Mouse (Mus musculus): ENCODE measurements around the gene Mtfmt.

Mtfmt gene

GRCm38 (mm10) chr9:65427511-65427910 lies 8.1 kb upstream of the Mtfmt start:
- DNase-seq (ENCODE audit: low spot score in 2 of 2): no peak

DNA sequence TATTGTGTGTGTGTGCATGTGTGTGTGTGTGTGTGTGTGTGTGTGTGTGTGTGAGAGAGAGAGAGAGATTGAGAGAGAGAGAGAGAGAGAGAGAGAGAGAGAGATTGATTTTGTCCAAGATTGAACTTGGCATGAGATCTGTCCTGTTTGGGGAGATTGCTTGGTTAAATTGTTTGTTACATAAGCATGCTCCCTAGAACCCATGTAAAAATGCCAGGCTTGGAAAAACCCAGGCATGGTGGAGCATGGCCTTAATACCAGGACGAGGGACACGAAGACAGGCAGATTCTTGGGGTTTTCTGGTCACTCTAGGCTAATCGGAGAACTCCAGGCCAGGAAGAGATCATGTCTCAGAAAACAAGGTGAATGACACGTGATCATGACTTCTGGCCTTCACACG lies 7.6 kb upstream of the Mtfmt start:
- no peak for DNase-seq (ENCODE audit: low spot score in 2 of 2)

- no peak for DNase-seq (ENCODE audit: low spot score in 2 of 2)
These were observed 5.2 kb upstream of the Mtfmt start for GRCm38 (mm10) chr9:65430401-65430800.

DNA sequence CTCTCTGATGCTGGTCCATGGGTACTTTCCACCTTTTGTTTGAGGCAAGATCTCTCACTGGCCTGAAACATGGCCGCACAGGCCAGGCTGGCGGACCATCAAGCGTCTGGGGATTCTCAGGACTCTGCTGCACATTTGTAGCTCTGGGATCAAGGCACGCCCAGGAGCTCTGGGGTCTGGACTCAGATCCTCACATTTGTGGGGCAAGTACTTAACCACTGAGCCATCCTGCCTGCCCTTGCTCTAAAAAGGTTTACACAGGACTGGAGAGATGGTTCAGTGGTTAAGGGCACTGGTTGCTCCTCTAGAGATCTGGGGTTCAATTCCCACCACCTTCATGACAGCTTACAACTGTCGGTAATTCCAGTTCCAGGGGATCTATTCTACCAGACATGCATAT lies 4.7 kb upstream of the Mtfmt start:
- no peak for DNase-seq (ENCODE audit: low spot score in 2 of 2)

DNA sequence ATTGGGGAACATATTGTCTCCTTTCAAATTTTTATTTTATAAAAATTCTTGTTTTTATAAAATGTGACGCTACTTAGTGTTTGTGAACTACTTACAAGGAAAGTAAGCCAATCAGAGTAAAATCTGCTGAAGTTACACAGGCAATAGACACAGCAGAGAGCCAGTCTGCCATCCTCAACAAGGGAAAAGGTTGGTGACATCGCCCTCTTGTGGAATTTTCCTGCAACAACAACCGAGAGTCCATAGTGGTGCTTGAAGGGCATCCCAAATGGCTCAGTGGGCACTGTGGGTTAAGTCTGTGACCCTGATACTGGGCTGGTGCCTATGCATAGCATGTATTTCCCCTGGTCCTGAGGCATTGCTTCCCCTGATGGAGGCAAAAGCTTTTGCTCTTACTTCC lies 3.3 kb upstream of the Mtfmt start:
- peak; percentile 67 to 89 for DNase-seq (ENCODE audit: low spot score in 2 of 2)

DNA sequence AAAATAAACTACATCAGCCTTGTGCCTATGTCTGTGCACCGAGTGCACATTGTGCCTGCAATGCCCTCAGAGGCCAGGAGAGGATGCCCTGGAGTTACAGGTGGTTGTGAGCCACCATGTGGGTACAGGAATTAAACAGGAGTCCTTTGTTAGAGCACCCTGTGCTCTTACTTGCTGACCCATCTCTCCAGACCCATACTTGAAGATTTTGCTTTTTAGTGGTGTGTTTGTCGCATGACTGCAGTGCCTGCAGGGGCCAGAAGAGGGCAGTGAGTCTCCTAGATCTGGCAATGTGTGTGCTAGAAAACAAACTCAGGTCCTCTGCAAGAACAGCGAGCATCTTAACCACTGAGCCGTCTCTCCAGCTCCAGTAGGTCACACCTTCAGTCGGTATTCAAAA lies 1.4 kb upstream of the Mtfmt start:
- DNase-seq (ENCODE audit: low spot score in 2 of 2): no peak

- no peak for DNase-seq (ENCODE audit: low spot score in 2 of 2)
These were observed 371 bp upstream of the Mtfmt start for GRCm38 (mm10) chr9:65435211-65435610.

DNA sequence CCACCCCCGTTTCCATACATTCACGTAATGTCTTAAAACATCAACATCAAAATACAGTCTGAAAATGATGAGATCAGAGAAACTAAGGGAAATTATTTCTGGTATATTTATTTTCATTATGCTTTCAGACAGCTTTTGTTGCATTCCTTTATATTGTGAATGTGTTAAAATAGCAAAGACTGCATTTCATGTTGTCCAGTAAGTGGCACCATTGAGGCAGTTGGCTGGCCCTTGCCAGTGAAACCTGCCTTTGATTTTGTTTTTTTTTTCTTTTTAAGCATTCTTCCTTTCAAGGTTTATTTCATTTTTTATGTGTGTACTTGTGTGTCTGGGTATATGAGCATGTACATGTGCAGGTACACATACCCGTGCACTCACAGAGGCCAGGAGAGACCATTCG lies 9.1 kb downstream of the Mtfmt start:
- no peak for DNase-seq (ENCODE audit: low spot score in 2 of 2)

DNA sequence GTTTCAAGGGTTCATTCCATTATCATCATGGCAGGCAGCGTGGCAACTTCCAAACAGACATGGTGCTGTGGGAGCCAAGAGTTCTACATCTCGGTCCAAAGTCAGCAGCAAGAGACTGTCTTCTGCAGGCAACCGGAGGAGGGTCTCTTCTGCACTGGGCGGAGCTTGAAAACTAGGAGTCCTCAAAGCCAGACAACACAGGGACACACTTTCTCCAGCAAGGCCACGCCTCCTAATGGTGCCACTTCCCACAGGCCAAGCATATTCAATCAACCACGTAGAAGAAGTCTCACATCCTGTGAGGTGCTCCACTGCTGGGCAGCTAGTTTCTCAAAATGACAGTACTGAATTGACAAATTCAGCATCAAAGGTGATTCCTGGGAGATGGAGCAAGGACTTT lies 12.4 kb downstream of the Mtfmt start:
- DNase-seq (ENCODE audit: low spot score in 2 of 2): no peak

DNA sequence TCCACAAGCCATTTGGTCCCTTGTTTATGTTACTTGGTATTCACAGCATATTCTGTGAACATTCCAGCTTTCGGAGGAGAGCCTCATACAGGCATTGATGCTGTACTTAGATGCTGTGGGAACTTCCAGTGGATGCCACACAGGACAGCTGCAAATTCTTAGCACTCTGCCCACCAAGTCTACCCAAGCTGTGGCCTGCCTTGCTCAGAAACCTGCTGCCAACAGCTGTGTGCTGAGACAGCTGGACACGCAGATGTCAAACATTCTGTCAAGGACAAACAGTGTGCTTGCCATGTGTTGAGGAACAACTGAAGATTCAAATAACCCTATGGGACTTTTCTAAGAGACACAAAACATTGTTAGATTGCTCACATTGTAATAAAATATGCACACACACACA lies 23.4 kb downstream of the Mtfmt start:
- no peak for DNase-seq (ENCODE audit: low spot score in 2 of 2)

DNA sequence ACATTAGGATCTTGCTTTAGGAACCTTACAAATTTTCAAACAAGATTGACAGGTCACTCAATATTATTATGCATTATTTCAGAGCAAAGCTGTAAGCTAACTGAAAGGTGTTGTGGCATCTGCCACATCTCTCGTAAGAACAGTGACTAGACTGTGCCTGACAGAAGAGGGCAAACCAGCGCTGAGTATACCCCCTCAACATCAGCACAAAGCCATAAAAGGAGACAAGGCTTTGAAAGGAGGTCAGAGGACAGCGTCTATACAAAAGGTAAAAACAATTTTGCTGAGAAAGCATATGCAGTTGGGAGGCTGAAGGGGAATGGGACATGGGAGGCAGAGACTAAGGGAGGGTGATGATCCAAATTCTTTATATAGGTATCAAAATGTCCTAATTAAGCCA lies 24.6 kb downstream of the Mtfmt start:
- no peak for DNase-seq (ENCODE audit: low spot score in 2 of 2)

DNA sequence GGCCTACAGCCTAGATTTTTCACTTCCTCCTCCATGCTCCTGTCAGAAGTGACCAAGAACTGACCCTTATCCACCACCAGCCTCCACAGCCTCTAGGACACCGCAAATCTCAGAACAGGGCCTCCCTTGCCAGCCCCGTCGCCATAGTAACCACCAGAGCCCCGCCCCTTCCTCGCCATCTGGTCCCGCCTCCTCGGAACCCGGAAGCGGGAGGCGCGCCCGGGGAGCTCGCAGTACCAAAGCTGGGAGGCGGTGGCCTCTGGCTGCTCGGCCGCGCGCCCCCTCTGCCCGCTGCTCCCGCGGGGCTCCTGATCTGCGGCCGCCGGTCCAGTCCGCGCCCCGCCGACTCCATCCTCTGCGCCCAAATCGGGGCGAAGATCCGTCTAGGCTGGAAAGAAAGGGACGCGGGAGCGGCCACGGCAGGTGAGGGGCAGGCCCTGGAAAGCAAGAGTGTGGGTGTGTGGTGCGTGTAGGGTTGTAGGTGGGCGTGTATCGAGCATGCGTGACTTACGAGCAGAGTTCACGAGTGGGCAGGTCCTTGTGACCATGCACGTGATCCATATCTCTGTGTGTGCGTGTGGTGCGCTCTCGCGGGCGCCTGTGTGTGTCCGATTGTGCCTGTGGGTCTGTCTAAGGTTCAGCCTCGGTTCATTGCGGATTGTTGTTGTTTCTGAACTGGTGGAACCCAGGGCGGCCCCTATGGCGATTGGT lies 25.3 kb downstream of the Mtfmt start, which contains the start of gene Spg21:
Spg21 (plus strand) TSS at position 216 of the 711 bp plus-strand sequence.
- DNase-seq (ENCODE audit: low spot score in 2 of 2): peak; percentile 96 to 99

DNA sequence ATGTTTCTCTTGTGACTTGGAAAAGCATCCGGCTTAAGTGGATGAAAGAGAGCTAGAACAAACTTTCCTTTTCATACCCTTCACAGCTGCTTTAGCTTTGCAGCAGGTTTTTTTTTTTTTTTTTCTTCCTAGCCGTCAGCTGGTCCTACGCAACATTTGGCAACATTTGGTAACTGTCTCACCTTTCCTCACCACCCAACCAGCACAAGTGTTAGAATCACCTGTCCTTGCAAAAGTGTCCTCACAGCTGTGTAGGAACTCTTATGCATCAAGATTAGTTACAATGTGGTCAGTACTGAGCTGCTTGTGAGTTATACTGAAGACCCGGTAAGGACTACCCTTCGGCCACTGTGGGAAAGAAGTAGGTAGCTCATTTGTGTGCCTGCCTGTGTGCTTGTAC lies 27.0 kb downstream of the Mtfmt start:
- no peak for DNase-seq (ENCODE audit: low spot score in 2 of 2)

GRCm38 (mm10) chr9:65464161-65464560 lies 28.6 kb downstream of the Mtfmt start:
- no peak for DNase-seq (ENCODE audit: low spot score in 2 of 2)

DNA sequence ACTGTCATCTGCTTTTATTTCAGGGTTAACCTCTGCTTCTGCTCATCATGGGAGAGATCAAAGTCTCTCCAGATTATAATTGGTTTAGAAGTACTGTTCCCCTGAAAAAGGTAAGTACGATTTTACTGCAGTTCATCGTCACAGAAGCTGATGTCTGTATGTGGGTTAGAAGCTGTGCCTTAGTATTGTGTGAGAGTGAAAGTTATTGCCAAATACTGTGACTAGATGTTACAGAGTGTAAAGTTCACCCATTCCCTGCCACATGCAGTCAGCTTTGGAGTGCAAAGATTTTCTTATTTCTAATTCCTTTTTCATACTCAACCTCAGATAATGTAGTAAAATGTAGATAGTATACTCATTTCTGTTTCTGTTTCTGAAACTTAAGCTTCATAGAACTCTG lies 29.7 kb downstream of the Mtfmt start:
- no peak for DNase-seq (ENCODE audit: low spot score in 2 of 2)

DNA sequence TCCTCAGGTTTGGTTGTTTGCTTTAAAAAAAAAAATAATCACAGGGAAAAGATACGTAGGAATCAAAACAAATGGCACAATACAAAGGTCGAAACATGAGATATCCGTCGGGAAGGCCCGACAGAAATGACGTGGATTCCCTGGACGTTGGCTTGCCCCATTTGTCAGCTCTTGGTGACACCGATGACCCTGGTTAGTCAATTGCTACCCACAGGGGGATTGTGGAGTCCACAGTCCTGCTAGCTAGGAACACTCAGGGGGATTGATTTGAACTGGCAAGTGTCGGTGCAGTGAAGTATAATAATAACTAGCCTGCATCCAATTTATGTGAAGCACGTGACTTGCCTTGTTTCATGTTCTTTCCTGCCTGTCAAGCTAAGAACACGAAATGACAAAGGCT lies 32.1 kb downstream of the Mtfmt start:
- DNase-seq (ENCODE audit: low spot score in 2 of 2): no peak

DNA sequence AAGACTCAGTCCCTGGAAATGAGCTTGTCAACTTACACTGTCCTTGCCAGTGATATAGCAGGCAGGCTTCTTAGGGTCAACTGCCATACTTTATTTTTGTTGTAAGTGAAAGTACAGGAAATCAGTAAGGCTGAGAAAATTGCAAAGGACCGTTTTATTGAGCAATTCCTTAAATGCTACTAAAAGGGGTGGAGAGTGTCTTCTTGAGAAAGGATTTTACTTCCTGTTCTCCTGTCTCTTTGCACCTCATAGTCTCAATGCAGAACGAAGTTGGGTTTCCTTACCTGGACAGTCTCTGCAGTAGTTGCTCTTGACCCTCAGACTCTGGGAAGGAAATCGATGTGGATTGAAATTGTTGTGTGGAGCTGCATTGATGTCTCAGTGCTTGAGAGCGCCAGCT lies 37.2 kb downstream of the Mtfmt start:
- no peak for DNase-seq (ENCODE audit: low spot score in 2 of 2)

DNA sequence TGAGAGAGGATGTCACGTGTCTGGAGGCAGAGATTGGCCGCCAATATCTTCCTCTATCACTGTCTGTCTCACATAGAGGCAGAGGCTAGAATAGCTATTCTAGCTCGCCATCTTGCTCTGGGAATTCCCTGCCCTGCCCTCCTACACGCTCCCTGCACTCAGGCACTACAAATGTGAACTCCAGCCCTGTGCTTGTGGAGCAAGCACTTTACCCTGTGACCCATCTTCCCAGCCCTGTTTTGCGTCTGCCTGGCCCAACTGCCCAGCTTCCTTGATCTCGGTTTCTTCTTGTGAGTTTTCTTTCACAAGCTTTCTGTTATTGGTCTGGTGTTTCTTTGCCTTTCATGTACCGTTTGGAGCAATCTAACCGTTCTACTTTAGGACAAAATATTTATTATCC lies 43.6 kb downstream of the Mtfmt start:
- DNase-seq (ENCODE audit: low spot score in 2 of 2): no peak

DNA sequence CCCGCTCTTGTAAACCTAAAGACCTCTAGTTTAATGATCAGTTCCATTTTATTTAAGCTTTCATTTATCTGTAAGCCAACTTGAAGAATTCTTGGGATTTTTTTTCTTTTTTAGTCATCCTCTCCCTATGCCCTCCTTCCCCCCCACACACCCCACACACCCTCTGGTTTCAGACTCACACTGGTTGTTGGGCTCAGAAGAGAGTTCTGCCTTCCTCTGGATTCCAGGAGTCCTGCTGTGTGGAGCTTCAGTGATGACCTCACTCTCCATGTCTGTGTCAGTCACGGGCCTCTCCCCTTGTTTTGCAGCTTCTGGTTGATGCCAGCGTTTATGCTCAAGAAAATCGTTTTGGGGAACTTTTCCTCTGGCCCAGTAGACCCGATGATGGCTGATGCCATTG lies 44.5 kb downstream of the Mtfmt start:
- DNase-seq (ENCODE audit: low spot score in 2 of 2): no peak

GRCm38 (mm10) chr9:65491476-65491875 lies 55.9 kb downstream of the Mtfmt start:
- no peak for DNase-seq (ENCODE audit: low spot score in 2 of 2)

GRCm38 (mm10) chr9:65492351-65492750 lies 56.8 kb downstream of the Mtfmt start:
- no peak for DNase-seq (ENCODE audit: low spot score in 2 of 2)

GRCm38 (mm10) chr9:65492851-65493250 lies 57.3 kb downstream of the Mtfmt start:
- no peak for DNase-seq (ENCODE audit: low spot score in 2 of 2)

- no peak for DNase-seq (ENCODE audit: low spot score in 2 of 2)
These were observed 66.6 kb downstream of the Mtfmt start for GRCm38 (mm10) chr9:65502146-65502545.

Data from urinary bladder, postnatal 4 days (tissue).